Mouse (Mus musculus): ENCODE results near the gene Lsg1. TPM values are rescaled to one million over a fixed set of nuclear protein-coding genes. Genes with fewer than 3 reads are reported as not detected.

Lsg1 gene
- total and polyA plus RNA-seq, 3 experiments: 58.8 to 84.4 TPM; not detected in 1

- no peak overlapping the region for H3K27ac ChIP-seq (ENCODE audit: control insufficient read depth, low read depth, low read length)
- DNase-seq (ENCODE audit: low read depth, low spot score): peak; percentile 84
- no peaks in the 10 kb centered on the region; a peak in 2 of 4 replicates for H3K4me1 ChIP-seq (ENCODE audit: control insufficient read depth in 1 of 2, insufficient read depth in 2 of 2, low read length in 2 of 2)
- H3K79me2 ChIP-seq (ENCODE audit: control insufficient read depth, insufficient read depth, low read length, poor library complexity): no peaks in the 10 kb centered on the region; the same call in 1 of the 2 replicates
- H3K4me3 ChIP-seq (ENCODE audit: control insufficient read depth in 1 of 2, insufficient read depth in 1 of 2, low read depth in 2 of 2, low read length in 2 of 2): peak overlapping the region; percentile 46 to 59
- peak overlapping the region; percentile 27; the same call in 1 of the 2 replicates for H3K9ac ChIP-seq (ENCODE audit: control insufficient read depth, low read depth, low read length, poor library complexity, severe bottlenecking)
- peaks cover 0 to 3% of the 10 kb centered on the region in 2 experiments; a peak in 2 of 4 replicates for H3K27me3 ChIP-seq (ENCODE audit: control insufficient read depth in 1 of 2, insufficient read depth in 2 of 2, low read length in 2 of 2)
- no peaks in the 10 kb centered on the region for H3K9me3 ChIP-seq (replicated peaks; ENCODE audit: insufficient read depth, low read length)
- TF ChIP-seq HCFC1 (IDR thresholded peaks at IDR 0.05; ENCODE audit: low read depth, low read length) (0 out of 2 replicates have a peak, but pooled peaks have one; percentile 34), SMC3 (IDR thresholded peaks at IDR 0.05; ENCODE audit: low read depth, low read length) (peak; percentile 90), GABPA (IDR thresholded peaks at IDR 0.05; ENCODE audit: low read depth, low read length) (no peak), SIN3A (IDR thresholded peaks at IDR 0.05; ENCODE audit: low read length) (peak; percentile 49; the same call in 1 of the 2 replicates), RAD21 (IDR thresholded peaks at IDR 0.05; ENCODE audit: low read depth, low read length) (peak; percentile 97), ZC3H11A (IDR thresholded peaks at IDR 0.05; ENCODE audit: low read depth, low read length) (peak; percentile 95), MXI1 (IDR thresholded peaks at IDR 0.05; ENCODE audit: low read depth, low read length) (peak; percentile 9; the same call in 1 of the 2 replicates), MAX (IDR thresholded peaks at IDR 0.05; ENCODE audit: low read length) (no peak), CTCF (IDR thresholded peaks at IDR 0.05 in 2 of 3, conservative IDR thresholded peaks at IDR 0.05 in 1 of 3; ENCODE audit: control insufficient read depth in 1 of 3, insufficient read depth in 1 of 3, low read depth in 2 of 3, low read length in 3 of 3, poor library complexity in 1 of 3, severe bottlenecking in 1 of 3) (peak; percentile 90 to 93 (median 92))
- H3K36me3 ChIP-seq (ENCODE audit: control insufficient read depth in 1 of 2, insufficient read depth in 2 of 2, low read length in 2 of 2): 0 out of 4 replicates have a peak, but pooled peaks cover 0 to 2% of the 10 kb centered on the region in 2 experiments
Observed at GRCm38 (mm10) chr16:30596959-30597681, 9.7 kb upstream of the Lsg1 start.

GRCm38 (mm10) chr16:30595835-30596557 lies 8.6 kb upstream of the Lsg1 start:
- H3K4me1 ChIP-seq (ENCODE audit: control insufficient read depth in 1 of 2, insufficient read depth in 2 of 2, low read length in 2 of 2): no peaks in the 10 kb centered on the region; a peak in 2 of 4 replicates
- H3K9ac ChIP-seq (ENCODE audit: control insufficient read depth, low read depth, low read length, poor library complexity, severe bottlenecking): no peak overlapping the region
- no peaks in the 10 kb centered on the region for H3K9me3 ChIP-seq (replicated peaks; ENCODE audit: insufficient read depth, low read length)
- H3K27me3 ChIP-seq (ENCODE audit: control insufficient read depth in 1 of 2, insufficient read depth in 2 of 2, low read length in 2 of 2): peaks cover 0 to 1% of the 10 kb centered on the region in 2 experiments; a peak in 2 of 4 replicates
- TF ChIP-seq TAL1 (IDR thresholded peaks at IDR 0.05; ENCODE audit: low read length): no peak
- TF ChIP-seq CHD1 (IDR thresholded peaks at IDR 0.05; ENCODE audit: low read depth, low read length): no peak
- no peak for TF ChIP-seq ZNF384 (IDR thresholded peaks at IDR 0.05; ENCODE audit: low read depth, low read length)
- no peak overlapping the region for H3K4me3 ChIP-seq (ENCODE audit: control insufficient read depth in 1 of 2, insufficient read depth in 1 of 2, low read depth in 2 of 2, low read length in 2 of 2)
- no peak for DNase-seq (ENCODE audit: low read depth, low spot score)
- no peak overlapping the region for H3K27ac ChIP-seq (ENCODE audit: control insufficient read depth, low read depth, low read length)
- 0 out of 4 replicates have a peak, but pooled peaks cover 0 to 2% of the 10 kb centered on the region in 2 experiments for H3K36me3 ChIP-seq (ENCODE audit: control insufficient read depth in 1 of 2, insufficient read depth in 2 of 2, low read length in 2 of 2)
- H3K79me2 ChIP-seq (ENCODE audit: control insufficient read depth, insufficient read depth, low read length, poor library complexity): no peaks in the 10 kb centered on the region; the same call in 1 of the 2 replicates
